In genomic region chr13:94975828-94976218, GRCm38 (mm10) we compare ENCODE assay signal across 8 mouse cellular contexts. TPM values are rescaled to one million over a fixed set of nuclear protein-coding genes. Genes with fewer than 3 reads are reported as not detected.
DNase-seq lines count a peak whose midpoint lies in the region; ATAC-seq and TF ChIP-seq lines count a peak whose summit lies in the region.

No protein-coding gene starts in this region.

- DNase-seq in kidney, adult 2 months = no peak
- DNase-seq in kidney, adult 8-10 months = no peak
- DNase-seq in hindbrain, embryonic 14.5 days (ENCODE audit: low spot score) = no peak
- no peak for DNase-seq in midbrain, embryonic 14.5 days
- no peak for DNase-seq in right cerebral cortex, postnatal 25 days
- DNase-seq in thymus, postnatal 14 days = no peak
- no peak for DNase-seq in adrenal gland, postnatal 36 days

- TF ChIP-seq POLR2A in kidney, adult 2 months (IDR thresholded peaks at IDR 0.05; ENCODE audit: low read depth, low read length) = no peak

- H3K4me3 ChIP-seq in kidney, adult 2 months (ENCODE audit: insufficient read depth, low read depth, low read length) = peak overlapping the region; percentile 97
- H3K4me3 ChIP-seq in hindbrain, embryonic 14.5 days (replicated peaks; ENCODE audit: low read length) = peak overlapping the region; percentile 87
- H3K4me3 ChIP-seq in midbrain, embryonic 14.5 days (replicated peaks; ENCODE audit: low read depth, low read length) = peak overlapping the region; percentile 76

- H3K27ac ChIP-seq in kidney, adult 2 months (ENCODE audit: insufficient read depth, low read depth, low read length) = peak overlapping the region; percentile 98
- H3K27ac ChIP-seq in hindbrain, embryonic 14.5 days = no peak overlapping the region; the same call in 1 of the 2 replicates
- no peak overlapping the region; the same call in 1 of the 2 replicates for H3K27ac ChIP-seq in midbrain, embryonic 14.5 days (replicated peaks; ENCODE audit: low read depth, low read length)

- H3K27me3 ChIP-seq in kidney, adult 2 months (replicated peaks; ENCODE audit: control insufficient read depth, insufficient read depth, low read length) = no peaks in the 10 kb centered on the region
- H3K27me3 ChIP-seq in hindbrain, embryonic 14.5 days (ENCODE audit: control insufficient read depth, insufficient read depth, low read length) = no peaks in the 10 kb centered on the region
- no peaks in the 10 kb centered on the region for H3K27me3 ChIP-seq in midbrain, embryonic 14.5 days (ENCODE audit: control insufficient read depth, insufficient read depth, low read length)

- WGBS in kidney, adult 2 months = 10% methylated on average over 9 of the region's 9 CpGs
- WGBS in hindbrain, embryonic 14.5 days = 29% methylated on average over 9 of the region's 9 CpGs
- 22% methylated on average over 9 of the region's 9 CpGs for WGBS in midbrain, embryonic 14.5 days

- no peak for TF ChIP-seq CTCF in kidney, adult 2 months (conservative IDR thresholded peaks at IDR 0.05; ENCODE audit: insufficient read depth, insufficient read length, low read depth, low read length)

- peaks cover 11% of the 10 kb centered on the region; the same call in 1 of the 2 replicates for H3K4me1 ChIP-seq in kidney, adult 2 months (ENCODE audit: control insufficient read depth, insufficient read depth, low read length)
- peaks cover 9% of the 10 kb centered on the region for H3K4me1 ChIP-seq in hindbrain, embryonic 14.5 days (replicated peaks; ENCODE audit: control insufficient read depth, insufficient read depth, low read length)
- peaks cover 10% of the 10 kb centered on the region for H3K4me1 ChIP-seq in midbrain, embryonic 14.5 days (ENCODE audit: control insufficient read depth, insufficient read depth, low read length)

- H3K4me2 ChIP-seq in hindbrain, embryonic 14.5 days (replicated peaks) = peak overlapping the region; percentile 60
- peak overlapping the region; percentile 51 for H3K4me2 ChIP-seq in midbrain, embryonic 14.5 days (ENCODE audit: low read length)

- no peaks in the 10 kb centered on the region for H3K9me3 ChIP-seq in hindbrain, embryonic 14.5 days (ENCODE audit: control insufficient read depth, low read length)
- no peaks in the 10 kb centered on the region for H3K9me3 ChIP-seq in midbrain, embryonic 14.5 days (ENCODE audit: control insufficient read depth, low read length)

- ATAC-seq in common myeloid progenitor, adult 5-6 weeks (replicated peaks; ENCODE audit: low read depth, poor library complexity, severe bottlenecking) = peak; percentile 44
- no peak for ATAC-seq in hindbrain, embryonic 14.5 days (ENCODE audit: low FRiP score)
- ATAC-seq in midbrain, embryonic 14.5 days (ENCODE audit: low FRiP score, low TSS enrichment) = no peak

- peak overlapping the region; percentile 90 for H3K9ac ChIP-seq in hindbrain, embryonic 14.5 days
- H3K9ac ChIP-seq in midbrain, embryonic 14.5 days (replicated peaks; ENCODE audit: low read length) = peak overlapping the region; percentile 89; the same call in 1 of the 2 replicates

- H3K36me3 ChIP-seq in kidney, adult 2 months (ENCODE audit: control insufficient read depth, insufficient read depth, low read length) = no peaks in the 10 kb centered on the region
- 0 out of 2 replicates have a peak, but pooled peaks cover 3% of the 10 kb centered on the region for H3K36me3 ChIP-seq in hindbrain, embryonic 14.5 days (replicated peaks; ENCODE audit: control insufficient read depth, insufficient read depth)
- H3K36me3 ChIP-seq in midbrain, embryonic 14.5 days (ENCODE audit: control insufficient read depth, insufficient read depth, low read length) = no peaks in the 10 kb centered on the region

RNA-seq across cellular contexts. Expression of gene Wdr41, which starts 0.3 kb away (rescaled TPM):
- 10.7 and 11.2 TPM in 2 replicates for polyA plus RNA-seq in kidney, adult 2 months (2012; rRNA removed)
- 18.5 and 19.9 TPM in 2 replicates for total RNA-seq in common myeloid progenitor, adult 5-6 weeks (2017)
- polyA plus RNA-seq in hindbrain, embryonic 14.5 days (2014; fragmentation: Nextera tagmentation; extraction: Ambion mirVana) = 29.6 and 31.3 TPM in 2 replicates
- 20.5 and 25.0 TPM in 2 replicates for polyA plus RNA-seq in midbrain, embryonic 14.5 days (2014; fragmentation: Nextera tagmentation; extraction: Ambion mirVana)
- total RNA-seq in adrenal gland, postnatal 36 days (2021) = 10 to 100 TPM; 19.1 to 21.1 TPM
